Mouse (Mus musculus) cerebellum, postnatal 10 days (tissue): ENCODE measurements around the gene Psg16.

Experiments used
- DNase-seq, 2 experiments: peaks; one replicate each; pipeline ENCODE4 v3.0.0; 2021; ENCODE audit warnings: mixed read lengths in 2 of 2

Psg16 gene

GRCm38 (mm10) chr7:17135307-17135706 lies 61.5 kb downstream of the Psg16 start:
- DNase-seq = no peak

GRCm38 (mm10) chr7:17149931-17150330 lies 76.1 kb downstream of the Psg16 start, which contains the start of gene Ceacam3:
Gene Ceacam3, plus strand, starts transcription at chr7:17150282.
- DNase-seq = no peak

GRCm38 (mm10) chr7:17155634-17156033 lies 81.8 kb downstream of the Psg16 start:
- DNase-seq = peak; percentile 72 to 83

GRCm38 (mm10) chr7:17156885-17157677 lies 83.2 kb downstream of the Psg16 start:
- no peak for DNase-seq

- DNase-seq = peak; percentile 50 to 62
Observed at GRCm38 (mm10) chr7:17159011-17159410, 85.2 kb downstream of the Psg16 start.

GRCm38 (mm10) chr7:17171827-17172226 lies 98.0 kb downstream of the Psg16 start:
- DNase-seq = no peak
